In genomic region chr6:53780008-53780407, GRCm38 (mm10) we compare ENCODE assay signal across 15 mouse cellular contexts. TPM values are rescaled to one million over a fixed set of nuclear protein-coding genes. Genes with fewer than 3 reads are reported as not detected.
"Had no signal": no experiment of that assay in that cellular context is flagged by ENCODE, and none has a peak within 500 bp of the region (broad histone marks: within the 10 kb centered on the region; RNA-seq: fewer than 3 reads in every experiment).

No protein-coding gene starts in this region.

- H3K27ac ChIP-seq: kidney, postnatal 0 days; limb, embryonic 15.5 days; liver, embryonic 14.5 days; macrophage; midbrain, embryonic 13.5 days had no signal

- H3K27me3 ChIP-seq: limb, embryonic 15.5 days had no signal

- DNase-seq: kidney, adult 2 months; kidney, postnatal 25 days; liver, postnatal 0 days; lung, embryonic 14.5 days; thymus, adult 2 months; thymus, postnatal 14 days had no signal

- H3K4me3 ChIP-seq: limb, embryonic 15.5 days; midbrain, embryonic 13.5 days had no signal

- ATAC-seq: intestine, postnatal 0 days; liver, postnatal 0 days; lung, postnatal 0 days; midbrain, embryonic 13.5 days had no signal

- H3K9ac ChIP-seq: limb, embryonic 15.5 days; liver, embryonic 14.5 days; liver, postnatal 0 days; lung, embryonic 14.5 days; midbrain, embryonic 13.5 days had no signal

- H3K9me3 ChIP-seq: limb, embryonic 15.5 days; midbrain, embryonic 13.5 days had no signal

- H3K4me2 ChIP-seq: limb, embryonic 15.5 days; liver, embryonic 11.5 days; lung, embryonic 14.5 days; midbrain, embryonic 13.5 days had no signal

- H3K4me1 ChIP-seq: limb, embryonic 15.5 days; midbrain, embryonic 13.5 days had no signal

- H3K36me3 ChIP-seq: limb, embryonic 15.5 days; midbrain, embryonic 13.5 days had no signal

RNA-seq across cellular contexts. Expression of gene Tril, which starts 40.6 kb away (rescaled TPM):
- total RNA-seq: megakaryocyte, adult 5-6 weeks had no signal
- polyA plus RNA-seq: macrophage had no signal
